Mouse (Mus musculus): ENCODE data around the gene Slit3.

DNA sequence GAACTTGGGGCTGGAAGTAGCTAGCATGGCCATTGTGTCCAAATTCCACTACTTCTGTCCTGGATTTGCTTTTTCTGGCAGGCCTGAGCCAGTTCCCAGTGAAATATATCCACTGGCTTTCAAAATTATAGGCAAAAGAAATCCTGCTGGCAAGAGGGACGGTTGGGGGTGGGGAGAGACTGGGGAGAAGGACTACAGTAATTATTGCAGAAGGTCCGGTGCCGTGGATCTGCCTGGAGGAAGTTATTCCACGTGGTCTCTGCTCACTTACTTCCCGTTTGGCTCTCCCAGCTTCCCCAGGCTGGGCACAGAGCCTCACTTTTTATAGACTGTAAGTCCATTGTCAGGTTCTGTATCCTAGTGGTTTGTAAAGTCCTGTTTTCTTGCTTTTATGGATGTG is 176.3 kb downstream of the Slit3 start:
- TF ChIP-seq CTCF (IDR thresholded peaks at IDR 0.05; ENCODE audit: low read depth) (no peak), EP300 (IDR thresholded peaks at IDR 0.05; ENCODE audit: low read depth) (no peak)
